Mouse (Mus musculus) heart, embryonic 10.5 days (tissue): ENCODE results near the gene Ipo4. TPM values are rescaled to one million over a fixed set of nuclear protein-coding genes. Genes with fewer than 3 reads are reported as not detected.

Source experiments
- DNase-seq: peaks from one replicate; pipeline ENCODE4 v3.0.0-alpha.2; 2017; ENCODE audit warnings: low spot score
- H3K27ac ChIP-seq: fragments of 300-500 bp; sonication (generic); 2 replicates; pipeline ENCODE4 v1.5.1; 2016; ENCODE audit warnings: mild to moderate bottlenecking
- H3K27me3 ChIP-seq: fragments of 300-500 bp; sonication (generic); 2 replicates; pipeline ENCODE4 v1.6.1; 2016; ENCODE audit warnings: mild to moderate bottlenecking; ENCODE audit not compliant: poor library complexity, insufficient read depth, severe bottlenecking
- H3K36me3 ChIP-seq: fragments of 300-500 bp; sonication (generic); 2 replicates; pipeline ENCODE4 v1.6.1; 2016; ENCODE audit warnings: mild to moderate bottlenecking, moderate library complexity
- H3K4me1 ChIP-seq: fragments of 300-500 bp; sonication (generic); 2 replicates; pipeline ENCODE4 v1.6.1; 2016; ENCODE audit warnings: mild to moderate bottlenecking
- H3K4me3 ChIP-seq: fragments of 300-500 bp; sonication (generic); 2 replicates; pipeline ENCODE4 v1.5.1; 2016; ENCODE audit warnings: mild to moderate bottlenecking, moderate library complexity
- H3K9me3 ChIP-seq: fragments of 300-500 bp; sonication (generic); 2 replicates; pipeline ENCODE4 v1.6.1; 2016; ENCODE audit warnings: mild to moderate bottlenecking, moderate library complexity
- WGBS: fragments of 180-500 bp; shearing (Covaris S2); methylation state at CpG from one replicate; pipeline ENCODE4 v1.1.7; 2016; 5-methylcytosine and 5-hydroxymethylcytosine counted together
- polyA plus RNA-seq: library from polyadenylated mRNA; unstranded; fragments of >200 nt; fragmentation: Nextera tagmentation; extraction: Ambion mirVana; gene quantifications from 2 replicates; pipeline ENCODE4 v1.2.1, GENCODE M21; 2016

Gene Ipo4
- polyA plus RNA-seq, 1 experiment from 2014 or later, result 108 TPM

DNA sequence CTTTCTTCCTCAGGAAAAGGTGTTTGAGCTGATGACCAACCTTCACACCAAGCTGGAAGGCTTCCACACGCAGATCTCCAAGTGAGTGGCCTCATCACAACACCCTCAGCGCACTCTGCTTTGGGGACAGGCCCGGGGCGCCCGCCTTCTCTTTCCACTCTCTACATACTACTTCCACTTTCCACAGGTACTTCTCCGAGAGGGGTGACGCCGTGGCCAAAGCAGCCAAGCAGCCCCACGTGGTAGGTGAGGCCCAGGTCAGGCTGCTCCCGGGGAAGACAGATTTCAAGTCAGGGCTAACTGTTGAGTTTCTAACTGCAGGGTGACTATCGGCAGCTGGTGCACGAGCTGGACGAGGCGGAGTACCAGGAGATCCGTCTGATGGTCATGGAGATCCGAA, 55.0 kb downstream of the Ipo4 start:
- Histone ChIP-seq H3K36me3 (peaks cover 28% of the 10 kb centered on the region), H3K27me3 (no peaks in the 10 kb centered on the region), H3K4me3 (no peak overlapping the region), H3K4me1 (peaks cover 42% of the 10 kb centered on the region), H3K9me3 (no peaks in the 10 kb centered on the region), H3K27ac (no peak overlapping the region)
- WGBS, result 92% methylated on average over 16 of the region's 16 CpGs
- DNase-seq, result no peak

DNA sequence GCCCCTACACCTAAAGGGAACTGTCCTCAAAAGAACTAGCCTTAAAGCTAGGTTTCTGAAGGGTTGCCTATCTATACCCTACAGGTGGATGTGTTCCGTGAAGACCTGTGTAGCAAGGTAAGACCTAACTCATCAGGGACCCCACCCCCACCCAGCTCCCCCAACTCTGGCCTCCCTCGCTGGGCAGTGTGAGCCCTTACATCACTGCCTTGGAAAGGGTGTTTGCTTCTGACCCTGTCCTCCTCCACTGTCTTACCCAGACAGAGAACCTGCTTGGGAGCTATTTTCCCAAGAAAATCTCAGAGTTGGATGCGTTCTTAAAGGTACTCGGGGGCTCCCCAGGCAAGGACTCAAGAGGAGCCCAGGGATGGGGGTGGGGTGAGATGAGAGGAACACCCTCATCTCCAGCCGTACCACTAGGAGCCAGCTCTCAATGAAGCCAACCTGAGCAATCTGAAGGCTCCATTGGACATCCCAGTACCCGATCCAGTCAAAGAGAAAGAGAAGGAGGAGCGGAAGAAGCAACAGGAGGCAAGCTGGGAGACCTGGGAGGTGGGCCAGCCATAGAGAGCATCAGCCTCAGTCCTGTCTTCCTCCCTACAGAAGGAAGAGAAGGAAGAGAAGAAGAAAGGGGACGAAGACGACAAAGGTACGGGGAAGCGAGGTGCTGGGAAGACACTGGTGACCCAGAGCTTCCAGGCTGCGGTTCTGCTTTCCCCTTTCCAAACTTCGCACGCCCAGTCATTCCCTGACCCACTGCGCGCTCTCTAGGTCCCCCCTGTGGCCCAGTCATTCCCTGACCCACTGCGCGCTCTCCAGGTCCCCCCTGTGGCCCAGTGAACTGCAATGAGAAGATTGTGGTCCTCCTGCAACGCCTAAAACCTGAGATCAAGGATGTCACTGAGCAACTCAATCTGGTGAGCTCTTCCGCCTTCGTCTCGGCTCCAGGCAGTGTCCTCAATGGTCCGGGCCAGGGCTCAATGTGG, 56.0 kb downstream of the Ipo4 start:
- Histone ChIP-seq H3K27ac (no peak overlapping the region), H3K27me3 (no peaks in the 10 kb centered on the region), H3K4me3 (0 out of 2 replicates have a peak overlapping the region, but pooled peaks have one; percentile 8), H3K9me3 (no peaks in the 10 kb centered on the region), H3K36me3 (peaks cover 28% of the 10 kb centered on the region), H3K4me1 (peaks cover 43% of the 10 kb centered on the region)
- no peak for DNase-seq
- 83% methylated on average over 23 of the region's 23 CpGs for WGBS

DNA sequence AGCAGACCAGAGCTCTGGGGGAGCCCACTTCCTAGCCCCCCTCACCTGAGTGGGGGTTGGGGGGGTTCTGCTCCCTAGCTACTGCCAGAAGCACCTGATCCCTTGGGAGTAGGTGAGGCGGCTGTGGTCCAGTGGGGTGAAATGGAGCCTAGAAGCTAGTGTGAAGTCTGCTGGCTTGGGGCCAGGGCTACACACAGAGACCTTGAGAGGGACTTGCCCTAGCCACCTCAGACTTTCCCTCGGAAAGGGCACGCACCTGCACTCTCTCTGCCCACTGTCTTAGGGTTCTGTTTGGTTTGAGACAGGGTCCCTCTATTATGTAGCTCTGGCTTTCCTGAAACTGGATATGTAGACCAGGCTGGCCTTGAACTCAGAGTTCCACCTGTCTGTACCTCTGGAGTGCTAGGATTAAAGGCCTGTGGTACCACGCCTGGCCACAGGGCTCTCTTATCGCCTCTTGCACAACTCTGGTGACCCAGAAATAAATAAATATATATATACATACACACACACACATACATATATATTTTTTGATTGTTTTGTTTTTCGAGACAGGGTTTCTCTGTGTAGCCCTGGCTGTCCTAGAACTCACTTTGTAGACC, 57.0 kb downstream of the Ipo4 start:
- no peaks in the 10 kb centered on the region for H3K27me3 ChIP-seq
- peaks cover 28% of the 10 kb centered on the region for H3K36me3 ChIP-seq
- DNase-seq, result no peak
- peak overlapping the region; percentile 94 for H3K27ac ChIP-seq
- H3K9me3 ChIP-seq, result no peaks in the 10 kb centered on the region
- peak overlapping the region; percentile 84 for H3K4me3 ChIP-seq
- WGBS, result 32% methylated on average over 6 of the region's 6 CpGs
- peaks cover 44% of the 10 kb centered on the region for H3K4me1 ChIP-seq

DNA sequence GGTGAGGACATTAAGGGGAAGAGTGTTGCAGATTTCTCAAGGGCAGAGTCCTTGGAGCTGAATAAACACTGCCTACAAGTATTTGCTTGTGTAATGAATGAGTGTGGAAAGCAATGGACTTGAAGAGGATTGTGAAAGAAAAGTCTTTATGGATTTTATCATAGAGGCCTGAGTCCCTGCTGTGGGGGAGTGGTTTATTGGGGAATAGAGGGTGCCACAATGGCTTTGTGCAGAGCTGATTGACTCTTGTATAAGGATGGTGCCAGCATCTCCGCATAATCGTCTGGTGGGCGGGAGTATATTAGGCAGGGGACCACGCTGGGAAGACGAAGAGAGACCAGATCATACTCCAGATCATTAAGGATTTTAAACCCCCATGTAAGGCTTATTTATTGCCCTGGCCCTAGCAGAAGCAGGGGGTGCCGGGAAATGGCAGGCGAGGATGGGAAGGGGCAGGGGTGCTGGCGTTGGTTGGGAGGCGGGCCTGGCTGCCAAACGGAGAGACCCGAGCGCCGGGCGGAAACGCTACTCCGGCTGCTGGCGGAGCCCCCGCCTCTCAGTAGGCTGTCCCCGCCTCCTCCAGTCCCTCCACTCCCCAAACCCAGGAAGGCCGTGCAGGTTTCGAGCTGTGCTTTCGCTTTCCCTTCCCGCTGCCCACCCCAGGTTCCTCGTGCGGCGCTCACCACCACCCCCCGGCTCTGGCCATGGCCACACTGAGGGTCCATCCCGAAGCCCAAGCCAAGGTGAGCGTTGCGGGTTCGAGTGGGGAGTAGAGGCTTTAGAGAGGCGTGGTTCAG, 57.7 kb downstream of the Ipo4 start, which contains the start of gene Psme1:
Gene Psme1 (plus strand): TSS at position 253 of the 797 bp plus-strand sequence.
- Histone ChIP-seq H3K27ac (peak within 1 kb of the TSS; percentile 94), H3K4me1 (peaks cover 44% of the 10 kb centered on the region), H3K27me3 (no peaks in the 10 kb centered on the region), H3K9me3 (no peaks in the 10 kb centered on the region), H3K4me3 (peak within 1 kb of the TSS; percentile 84), H3K36me3 (peaks cover 28% of the 10 kb centered on the region)
- DNase-seq, result peak; percentile 93
- under 1% methylated on average over 31 of the region's 32 CpGs for WGBS

DNA sequence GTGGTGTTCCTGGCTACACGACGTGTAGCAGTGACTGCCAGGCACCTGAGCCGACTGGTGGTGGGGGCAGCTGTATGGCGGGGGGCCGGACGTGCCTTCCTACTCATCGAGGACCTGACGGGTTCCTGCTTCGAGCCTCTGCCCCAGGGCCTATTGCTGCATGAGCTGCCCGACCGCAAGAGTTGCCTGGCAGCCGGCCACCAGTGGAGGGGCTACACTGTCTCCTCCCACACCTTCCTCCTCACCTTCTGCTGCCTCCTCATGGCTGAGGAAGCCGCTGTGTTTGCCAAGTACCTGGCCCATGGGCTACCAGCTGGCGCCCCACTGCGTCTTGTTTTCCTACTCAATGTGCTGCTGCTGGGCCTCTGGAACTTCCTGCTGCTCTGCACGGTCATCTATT, 59.4 kb downstream of the Ipo4 start:
- H3K4me1 ChIP-seq, result peaks cover 44% of the 10 kb centered on the region
- peak overlapping the region; percentile 93 for H3K27ac ChIP-seq
- H3K36me3 ChIP-seq, result peaks cover 19% of the 10 kb centered on the region
- H3K4me3 ChIP-seq, result peak overlapping the region; percentile 57
- H3K9me3 ChIP-seq, result no peaks in the 10 kb centered on the region
- 56% methylated on average over 16 of the region's 16 CpGs for WGBS
- no peak for DNase-seq
- H3K27me3 ChIP-seq, result no peaks in the 10 kb centered on the region

DNA sequence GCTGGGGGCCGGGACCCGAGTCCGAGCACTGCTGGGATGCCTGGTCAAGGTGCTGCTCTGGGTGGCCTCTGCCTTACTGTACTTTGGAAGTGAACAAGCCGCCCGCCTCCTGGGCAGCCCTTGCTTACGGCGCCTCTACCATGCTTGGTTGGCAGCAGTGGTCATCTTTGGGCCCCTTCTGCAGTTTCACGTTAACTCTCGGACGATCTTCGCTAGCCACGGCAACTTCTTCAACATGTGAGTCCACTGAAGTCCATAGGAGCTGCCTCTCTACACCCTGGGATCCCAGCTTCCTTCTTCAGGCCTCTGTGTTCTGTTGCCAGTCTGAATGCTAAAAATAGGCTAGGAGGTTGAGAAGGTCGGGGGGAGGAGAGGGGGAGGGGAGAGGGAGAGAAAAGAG, 60.0 kb downstream of the Ipo4 start:
- H3K27ac ChIP-seq, result peak overlapping the region; percentile 93
- 46% methylated on average over 13 of the region's 13 CpGs for WGBS
- H3K9me3 ChIP-seq, result no peaks in the 10 kb centered on the region
- no peak for DNase-seq
- H3K4me1 ChIP-seq, result peaks cover 46% of the 10 kb centered on the region
- H3K27me3 ChIP-seq, result no peaks in the 10 kb centered on the region
- peaks cover 12% of the 10 kb centered on the region for H3K36me3 ChIP-seq
- peak overlapping the region; percentile 57 for H3K4me3 ChIP-seq

Other genes starting within 250 kb of the Ipo4 start
- gene Dhrs4, start 157.2 kb downstream of the Ipo4 start, polyA plus RNA-seq, result 62.6 and 85.5 TPM in 2 replicates
- gene Carmil3, start 145.3 kb downstream of the Ipo4 start, polyA plus RNA-seq, result 1.5 and 3.3 TPM in 2 replicates
- gene Cpne6, start 125.5 kb downstream of the Ipo4 start, polyA plus RNA-seq, result 0.36 and 0.41 TPM in 2 replicates
- not detected in 2 replicates for gene Nrl, start 111.0 kb downstream of the Ipo4 start, polyA plus RNA-seq
- 31.5 and 32.5 TPM in 2 replicates for gene Pck2, start 95.7 kb downstream of the Ipo4 start, polyA plus RNA-seq
- 69.9 and 75.2 TPM in 2 replicates for gene Dcaf11, start 76.0 kb downstream of the Ipo4 start, polyA plus RNA-seq
- gene A730061H03Rik, start 75.6 kb downstream of the Ipo4 start, polyA plus RNA-seq, result 1.3 TPM in 1 of 2 replicates, not detected in the other
- gene Fitm1, start 60.3 kb downstream of the Ipo4 start, polyA plus RNA-seq, result 74.6 and 136 TPM in 2 replicates
- 173 and 196 TPM in 2 replicates for gene Psme1, start 57.8 kb downstream of the Ipo4 start, polyA plus RNA-seq
- 17.1 and 22.1 TPM in 2 replicates for gene Emc9, start 50.7 kb downstream of the Ipo4 start, polyA plus RNA-seq
- 188 and 205 TPM in 2 replicates for gene Psme2, start 44.8 kb downstream of the Ipo4 start, polyA plus RNA-seq
- 14.4 and 21.9 TPM in 2 replicates for gene Rnf31, start 44.2 kb downstream of the Ipo4 start, polyA plus RNA-seq
- gene Irf9, start 32.4 kb downstream of the Ipo4 start, polyA plus RNA-seq, result 5.9 and 7.4 TPM in 2 replicates
- 13.7 and 17.6 TPM in 2 replicates for gene Rec8, start 17.9 kb downstream of the Ipo4 start, polyA plus RNA-seq
- 2.3 and 3.1 TPM in 2 replicates for gene Gm49378, start 1.9 kb upstream of the Ipo4 start, polyA plus RNA-seq
- 91.6 and 96.4 TPM in 2 replicates for gene Tm9sf1, start 7.8 kb upstream of the Ipo4 start, polyA plus RNA-seq
- gene Tssk4, start 14.2 kb upstream of the Ipo4 start, polyA plus RNA-seq, result 0.27 and 0.57 TPM in 2 replicates
- gene Mdp1, start 24.6 kb upstream of the Ipo4 start, polyA plus RNA-seq, result 71.6 and 79.7 TPM in 2 replicates
- gene Gmpr2, start 36.0 kb upstream of the Ipo4 start, polyA plus RNA-seq, result 50.8 and 58.8 TPM in 2 replicates
- gene Nedd8, start 36.2 kb upstream of the Ipo4 start, polyA plus RNA-seq, result 543 and 573 TPM in 2 replicates
- 44.4 and 50.4 TPM in 2 replicates for gene Tinf2, start 45.9 kb upstream of the Ipo4 start, polyA plus RNA-seq
- 0.46 and 1.6 TPM in 2 replicates for gene Tgm1, start 78.0 kb upstream of the Ipo4 start, polyA plus RNA-seq
- gene Rabggta, start 86.3 kb upstream of the Ipo4 start, polyA plus RNA-seq, result 25.1 and 29.4 TPM in 2 replicates
- 59.7 and 60.5 TPM in 2 replicates for gene Dhrs1, start 109.7 kb upstream of the Ipo4 start, polyA plus RNA-seq
- 33.2 and 49.1 TPM in 2 replicates for gene Nop9, start 109.7 kb upstream of the Ipo4 start, polyA plus RNA-seq
- 1.4 and 2.0 TPM in 2 replicates for gene Cideb, start 122.5 kb upstream of the Ipo4 start, polyA plus RNA-seq
- 0.44 and 1.1 TPM in 2 replicates for gene Ltb4r2, start 125.5 kb upstream of the Ipo4 start, polyA plus RNA-seq
- gene Ltb4r1, start 130.0 kb upstream of the Ipo4 start, polyA plus RNA-seq, result 0.53 and 0.79 TPM in 2 replicates
- gene Adcy4, start 148.1 kb upstream of the Ipo4 start, polyA plus RNA-seq, result 14.5 and 18.1 TPM in 2 replicates
- gene Ripk3, start 152.9 kb upstream of the Ipo4 start, polyA plus RNA-seq, result 20.0 and 32.0 TPM in 2 replicates
- gene Nfatc4, start 187.2 kb upstream of the Ipo4 start, polyA plus RNA-seq, result 15.4 and 35.8 TPM in 2 replicates
- gene Nynrin, start 218.1 kb upstream of the Ipo4 start, polyA plus RNA-seq, result 27.1 and 32.7 TPM in 2 replicates
- 0.12 and 0.30 TPM in 2 replicates for gene Cbln3, start 248.4 kb upstream of the Ipo4 start, polyA plus RNA-seq
- gene Khnyn, start 249.0 kb upstream of the Ipo4 start, polyA plus RNA-seq, result 18.2 and 23.2 TPM in 2 replicates